Mouse (Mus musculus): Measurements from ENCODE around the gene Hcfc1. TPM values are rescaled to one million over a fixed set of nuclear protein-coding genes. Genes with fewer than 3 reads are reported as not detected.

Gene Hcfc1
- polyA plus RNA-seq, 1 experiment from 2014 or later = 61.6 TPM

DNA sequence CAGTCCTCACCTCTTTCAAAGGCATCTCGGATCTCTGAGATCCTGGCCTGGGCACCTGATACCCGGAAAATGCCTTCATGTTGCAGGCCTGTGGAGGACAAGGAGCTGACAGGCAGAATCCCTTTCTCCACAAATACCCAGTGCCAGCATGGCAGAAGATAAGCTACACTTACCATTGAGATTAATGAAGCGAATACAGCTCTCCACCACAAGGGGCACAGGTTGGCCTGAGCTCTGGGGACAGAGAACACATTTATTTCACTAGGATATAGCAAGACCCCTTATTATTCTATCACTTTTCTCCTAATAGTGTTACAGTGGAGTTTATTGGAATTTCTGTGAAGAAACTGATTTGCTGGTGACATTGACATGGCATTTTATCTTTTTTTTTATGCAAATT is 68.2 kb downstream of the Hcfc1 start:
- no peak for ATAC-seq (replicated peaks)
- Histone ChIP-seq H3K4me3 (no peak overlapping the region), H3K9me3 (no peaks in the 10 kb centered on the region), H3K9ac (replicated peaks) (no peak overlapping the region), H3K4me2 (replicated peaks) (no peak overlapping the region), H3K36me3 (no peaks in the 10 kb centered on the region), H3K27me3 (no peaks in the 10 kb centered on the region), H3K27ac (replicated peaks) (no peak overlapping the region), H3K4me1 (no peaks in the 10 kb centered on the region)
- WGBS = 77% methylated on average over 3 of the region's 3 CpGs

DNA sequence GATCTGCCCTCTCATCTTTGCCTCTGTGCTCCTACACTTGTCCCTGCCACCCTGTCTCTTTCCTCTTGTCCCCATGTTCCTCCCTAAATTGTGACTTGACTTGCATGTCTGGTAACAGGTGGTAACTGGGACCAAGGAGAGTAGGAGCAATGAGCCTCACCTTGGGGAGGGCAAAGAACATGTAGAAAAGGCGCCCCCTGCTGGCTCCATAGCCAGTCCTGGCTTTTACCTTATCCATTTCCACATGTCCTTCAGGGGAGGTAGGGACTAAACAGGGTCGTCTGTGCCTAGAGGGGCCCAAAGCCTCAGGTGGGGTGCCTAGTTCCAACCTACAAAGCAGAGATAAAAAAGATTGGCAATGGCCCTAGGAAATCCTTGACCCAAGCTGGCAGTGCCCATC is 70.4 kb downstream of the Hcfc1 start, which contains the start of gene L1cam:
Gene L1cam, minus strand, starts transcription at position 387 of the 400 bp plus-strand sequence.
- Histone ChIP-seq H3K4me2 (replicated peaks) (no peak within 1 kb of the TSS), H3K9ac (replicated peaks) (no peak within 1 kb of the TSS), H3K36me3 (no peaks in the 10 kb centered on the region), H3K4me3 (no peak within 1 kb of the TSS), H3K4me1 (no peaks in the 10 kb centered on the region), H3K27ac (replicated peaks) (no peak within 1 kb of the TSS), H3K9me3 (no peaks in the 10 kb centered on the region), H3K27me3 (no peaks in the 10 kb centered on the region)
- WGBS = 21% methylated on average over 2 of the region's 2 CpGs
- no peak for ATAC-seq (replicated peaks)

DNA sequence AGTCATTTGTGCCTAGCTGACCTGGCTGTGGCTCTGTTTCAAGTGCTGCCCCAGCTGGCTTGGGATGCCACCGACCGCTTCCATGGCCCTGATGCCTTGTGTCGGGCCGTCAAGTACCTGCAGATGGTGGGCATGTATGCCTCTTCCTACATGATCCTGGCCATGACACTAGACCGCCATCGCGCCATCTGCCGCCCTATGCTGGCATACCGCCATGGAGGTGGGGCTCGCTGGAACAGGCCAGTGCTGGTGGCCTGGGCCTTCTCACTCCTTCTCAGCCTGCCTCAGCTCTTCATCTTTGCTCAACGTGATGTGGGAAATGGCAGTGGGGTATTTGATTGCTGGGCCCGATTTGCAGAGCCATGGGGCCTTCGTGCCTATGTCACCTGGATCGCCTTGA is 73.3 kb downstream of the Hcfc1 start:
- H3K36me3 ChIP-seq = no peaks in the 10 kb centered on the region
- no peak overlapping the region for H3K4me3 ChIP-seq
- H3K9ac ChIP-seq (replicated peaks) = no peak overlapping the region
- ATAC-seq (replicated peaks) = no peak
- H3K27me3 ChIP-seq = no peaks in the 10 kb centered on the region
- H3K4me2 ChIP-seq (replicated peaks) = no peak overlapping the region
- WGBS = 88% methylated on average over 14 of the region's 14 CpGs
- H3K9me3 ChIP-seq = no peaks in the 10 kb centered on the region
- no peak overlapping the region for H3K27ac ChIP-seq (replicated peaks)
- H3K4me1 ChIP-seq = no peaks in the 10 kb centered on the region

Other genes starting within 250 kb of the Hcfc1 start
- 11.1 and 12.0 TPM in 2 replicates for gene Abcd1, start 249.8 kb downstream of the Hcfc1 start, polyA plus RNA-seq (2015; fragmentation: Nextera tagmentation; extraction: Ambion mirVana)
- gene Plxnb3, start 209.3 kb downstream of the Hcfc1 start, polyA plus RNA-seq (2015; fragmentation: Nextera tagmentation; extraction: Ambion mirVana) = 0.14 and 0.15 TPM in 2 replicates
- 1.5 and 1.8 TPM in 2 replicates for gene Srpk3, start 192.0 kb downstream of the Hcfc1 start, polyA plus RNA-seq (2015; fragmentation: Nextera tagmentation; extraction: Ambion mirVana)
- gene Idh3g, start 179.5 kb downstream of the Hcfc1 start, polyA plus RNA-seq (2015; fragmentation: Nextera tagmentation; extraction: Ambion mirVana) = 224 and 230 TPM in 2 replicates
- 126 and 133 TPM in 2 replicates for gene Ssr4, start 179.3 kb downstream of the Hcfc1 start, polyA plus RNA-seq (2015; fragmentation: Nextera tagmentation; extraction: Ambion mirVana)
- gene Pdzd4, start 141.4 kb downstream of the Hcfc1 start, polyA plus RNA-seq (2015; fragmentation: Nextera tagmentation; extraction: Ambion mirVana) = 3.9 and 4.0 TPM in 2 replicates
- 0.23 TPM in 1 of 2 replicates, not detected in the other for gene Avpr2, start 74.3 kb downstream of the Hcfc1 start, polyA plus RNA-seq (2015; fragmentation: Nextera tagmentation; extraction: Ambion mirVana)
- gene L1cam, start 70.3 kb downstream of the Hcfc1 start, polyA plus RNA-seq (2015; fragmentation: Nextera tagmentation; extraction: Ambion mirVana) = 66.5 and 78.2 TPM in 2 replicates
- 2.2 and 2.3 TPM in 2 replicates for gene Arhgap4, start 44.5 kb downstream of the Hcfc1 start, polyA plus RNA-seq (2015; fragmentation: Nextera tagmentation; extraction: Ambion mirVana)
- 108 and 110 TPM in 2 replicates for gene Naa10, start 44.4 kb downstream of the Hcfc1 start, polyA plus RNA-seq (2015; fragmentation: Nextera tagmentation; extraction: Ambion mirVana)
- gene Renbp, start 35.5 kb downstream of the Hcfc1 start, polyA plus RNA-seq (2015; fragmentation: Nextera tagmentation; extraction: Ambion mirVana) = 8.3 and 9.3 TPM in 2 replicates
- gene Irak1, start 57.6 kb upstream of the Hcfc1 start, polyA plus RNA-seq (2015; fragmentation: Nextera tagmentation; extraction: Ambion mirVana) = 33.3 and 38.2 TPM in 2 replicates
- not detected in 2 replicates for gene Opn1mw, start 161.1 kb upstream of the Hcfc1 start, polyA plus RNA-seq (2015; fragmentation: Nextera tagmentation; extraction: Ambion mirVana)
- gene Mecp2, start 169.0 kb upstream of the Hcfc1 start, polyA plus RNA-seq (2015; fragmentation: Nextera tagmentation; extraction: Ambion mirVana) = 15.9 and 16.4 TPM in 2 replicates
- gene Tex28, start 201.5 kb upstream of the Hcfc1 start, polyA plus RNA-seq (2015; fragmentation: Nextera tagmentation; extraction: Ambion mirVana) = not detected in 2 replicates
- 0.19 TPM in 1 of 2 replicates, not detected in the other for gene Tktl1, start 210.9 kb upstream of the Hcfc1 start, polyA plus RNA-seq (2015; fragmentation: Nextera tagmentation; extraction: Ambion mirVana)

Measured in forebrain, embryonic 15.5 days (tissue).